Mouse (Mus musculus) neural tube, embryonic 10.5 days (tissue): ENCODE data around the gene Chd9.

Experiments
- DNase-seq: peaks from one replicate; pipeline ENCODE4 v3.0.0-alpha.2; 2017; ENCODE audit warnings: low spot score; ENCODE audit errors: extremely low spot score

Chd9 gene

GRCm38 (mm10) chr8:91077077-91077867 is 249.1 kb downstream of the Chd9 start:
- no peak for DNase-seq

GRCm38 (mm10) chr8:91079678-91080077 is 251.5 kb downstream of the Chd9 start:
- no peak for DNase-seq

DNA sequence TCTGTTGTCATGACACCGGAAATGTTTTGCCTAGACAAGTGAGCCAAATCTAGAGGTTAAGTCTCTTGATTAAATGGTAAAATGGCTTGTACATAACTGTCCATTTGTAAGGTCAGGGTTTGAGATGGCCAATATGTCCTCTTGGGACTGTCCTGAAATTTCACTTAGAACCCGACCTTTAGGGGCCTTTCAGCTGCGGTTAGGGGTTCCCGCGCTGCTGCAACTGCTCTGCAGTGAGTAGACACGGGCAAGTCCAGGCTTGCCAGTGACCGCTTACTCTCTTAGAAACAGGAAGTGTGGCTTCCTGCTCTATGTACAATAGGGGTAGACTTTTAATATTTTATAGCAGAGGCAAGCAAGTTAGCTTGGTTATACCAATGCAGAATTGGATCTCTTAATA is 253.8 kb downstream of the Chd9 start:
- DNase-seq, result no peak

DNA sequence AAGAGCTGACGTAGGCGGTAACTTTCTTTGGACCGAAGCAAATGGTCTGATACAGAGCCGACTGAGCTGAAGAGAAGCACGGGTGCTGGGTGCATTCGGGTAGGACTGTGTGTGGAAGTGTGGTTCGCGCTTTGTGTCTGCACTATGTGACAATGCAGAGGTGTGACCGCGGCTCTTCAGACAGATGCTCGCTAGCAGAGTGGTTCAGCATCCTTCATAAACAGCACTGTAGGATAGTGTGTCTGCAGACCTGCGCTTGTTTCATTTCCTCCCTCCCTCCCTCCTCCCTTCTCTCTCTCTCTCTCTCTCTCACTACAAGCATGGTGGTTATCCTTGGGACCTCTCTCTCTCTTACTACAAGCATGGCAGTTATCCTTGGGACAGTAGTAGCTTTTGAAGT is 254.3 kb downstream of the Chd9 start:
- no peak for DNase-seq

DNA sequence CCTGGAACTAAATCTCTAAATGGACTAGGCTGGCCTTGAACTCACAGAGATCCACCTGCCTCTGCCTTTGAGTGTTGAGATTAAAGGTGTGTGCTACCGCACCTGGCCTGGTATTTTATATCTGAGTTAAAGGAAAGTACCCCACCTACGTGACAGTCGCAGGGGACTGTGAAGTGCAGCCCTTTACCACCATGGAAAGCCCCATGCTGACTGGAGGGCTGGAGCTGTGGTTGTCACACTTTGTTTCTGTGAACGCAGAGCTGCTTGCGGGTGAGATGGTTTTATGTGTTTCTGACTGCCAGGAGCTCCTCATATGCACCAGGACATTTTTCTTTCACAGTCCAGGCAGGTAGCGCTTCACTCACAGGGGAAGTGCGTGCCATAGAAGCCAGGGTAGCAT is 260.3 kb downstream of the Chd9 start:
- DNase-seq, result no peak

- no peak for DNase-seq
Observed at GRCm38 (mm10) chr8:91089601-91090000, 261.4 kb downstream of the Chd9 start.

GRCm38 (mm10) chr8:91094135-91094534 is 266.0 kb downstream of the Chd9 start:
- no peak for DNase-seq

- DNase-seq, result no peak
Observed at GRCm38 (mm10) chr8:91098106-91098505, 270.0 kb downstream of the Chd9 start.
